Mouse (Mus musculus) liver, postnatal 0 days (tissue): Measurements from ENCODE around the gene Adgrf3.

Experiments
- CTCF ChIP-seq: sonication (generic); IDR thresholded peaks from 2 replicates; pipeline ENCODE4 v1.5.1; 2016; ENCODE audit warnings: antibody characterized with exemption, low read depth
- EP300 ChIP-seq: IDR thresholded peaks from 2 replicates; pipeline ENCODE4 v1.6.1; 2016; ENCODE audit warnings: antibody characterized with exemption, low read depth, mild to moderate bottlenecking

- no peak for TF ChIP-seq CTCF
- TF ChIP-seq EP300: no peak
These were observed 57.2 kb downstream of the Adgrf3 start for GRCm38 (mm10) chr5:30148133-30148920.
